Mouse (Mus musculus) neural tube, embryonic 14.5 days (tissue): ENCODE data around the gene Bag2. TPM values are rescaled to one million over a fixed set of nuclear protein-coding genes. Genes with fewer than 3 reads are reported as not detected.

ENCODE experiments used
- ATAC-seq: fragments of 200-750 bp; cut with Nextera tagmentation; 2 replicates; pipeline ENCODE4 v1.8.0; 2017; ENCODE audit warnings: low read depth, mild to moderate bottlenecking, moderate TSS enrichment, moderate library complexity
- H3K27ac ChIP-seq: fragments of 300-500 bp; sonication (generic); 2 replicates; pipeline ENCODE4 v1.5.1; 2014; ENCODE audit warnings: low read depth, mild to moderate bottlenecking, control low read depth, low read length, moderate library complexity, mixed read lengths
- H3K27me3 ChIP-seq: fragments of 300-500 bp; sonication (generic); 2 replicates; pipeline ENCODE4 v1.6.1; 2014; ENCODE audit warnings: low read length; ENCODE audit not compliant: control insufficient read depth, insufficient read depth
- H3K36me3 ChIP-seq: fragments of 300-500 bp; sonication (generic); 2 replicates; pipeline ENCODE4 v1.6.1; 2014; ENCODE audit warnings: low read length, mixed read lengths; ENCODE audit not compliant: control insufficient read depth, insufficient read depth
- H3K4me1 ChIP-seq: fragments of 300-500 bp; sonication (generic); 2 replicates; pipeline ENCODE4 v1.6.1; 2014; ENCODE audit warnings: low read length; ENCODE audit not compliant: control insufficient read depth, insufficient read depth
- H3K4me2 ChIP-seq: fragments of 300-500 bp; sonication (generic); 2 replicates; pipeline ENCODE4 v1.6.1; 2014; ENCODE audit warnings: mild to moderate bottlenecking, low read depth, low read length, control low read depth
- H3K4me3 ChIP-seq: fragments of 300-500 bp; sonication (generic); 2 replicates; pipeline ENCODE4 v1.5.1; 2014; ENCODE audit warnings: low read depth, low read length, control low read depth, mixed read lengths
- H3K9ac ChIP-seq: fragments of 300-500 bp; sonication (generic); replicated peaks from 2 replicates; pipeline ENCODE4 v1.6.1; 2014; ENCODE audit warnings: low read depth, mild to moderate bottlenecking, control low read depth, low read length, mixed read lengths
- H3K9me3 ChIP-seq: fragments of 300-500 bp; sonication (generic); 2 replicates; pipeline ENCODE4 v1.6.1; 2016; ENCODE audit warnings: low read length; ENCODE audit not compliant: control insufficient read depth
- WGBS: fragments of 180-500 bp; shearing (Covaris S2); extraction: QIAGEN DNeasy Blood & Tissue Kit; methylation state at CpG from one replicate; pipeline ENCODE4 v1.1.7; 2014; 5-methylcytosine and 5-hydroxymethylcytosine counted together
- polyA plus RNA-seq: library from polyadenylated mRNA; unstranded; fragments of >200 nt; fragmentation: Nextera tagmentation; extraction: Ambion mirVana; gene quantifications from 2 replicates; pipeline ENCODE4 v1.2.1, GENCODE M21; 2014

The Bag2 gene
- polyA plus RNA-seq, 1 experiment from 2014 or later = 22.1 TPM

- no peak for ATAC-seq
- Histone ChIP-seq H3K9ac (no peak overlapping the region), H3K4me1 (no peaks in the 10 kb centered on the region), H3K4me3 (no peak overlapping the region), H3K36me3 (peaks cover 23% of the 10 kb centered on the region; the same call in 1 of the 2 replicates), H3K4me2 (no peak overlapping the region), H3K9me3 (no peaks in the 10 kb centered on the region), H3K27ac (no peak overlapping the region), H3K27me3 (no peaks in the 10 kb centered on the region)
Measured at GRCm38 (mm10) chr1:33768827-33769226, 11.2 kb upstream of the Bag2 start.

GRCm38 (mm10) chr1:33768091-33768787, 10.6 kb upstream of the Bag2 start:
- WGBS = 79% methylated on average over 1 of the region's 1 CpGs
- H3K27me3 ChIP-seq = no peaks in the 10 kb centered on the region
- no peak overlapping the region for H3K4me2 ChIP-seq
- peaks cover 23% of the 10 kb centered on the region; the same call in 1 of the 2 replicates for H3K36me3 ChIP-seq
- H3K9me3 ChIP-seq = no peaks in the 10 kb centered on the region
- no peak overlapping the region for H3K9ac ChIP-seq
- no peak for ATAC-seq
- no peak overlapping the region for H3K27ac ChIP-seq
- H3K4me1 ChIP-seq = no peaks in the 10 kb centered on the region
- no peak overlapping the region for H3K4me3 ChIP-seq

- Histone ChIP-seq H3K4me1 (no peaks in the 10 kb centered on the region), H3K36me3 (peaks cover 20% of the 10 kb centered on the region; the same call in 1 of the 2 replicates), H3K4me3 (no peak overlapping the region), H3K9me3 (no peaks in the 10 kb centered on the region), H3K4me2 (no peak overlapping the region), H3K27ac (no peak overlapping the region), H3K27me3 (no peaks in the 10 kb centered on the region), H3K9ac (no peak overlapping the region)
- 79% methylated on average over 16 of the region's 16 CpGs for WGBS
- no peak for ATAC-seq
Measured at GRCm38 (mm10) chr1:33766520-33767508, 9.2 kb upstream of the Bag2 start.

- no peaks in the 10 kb centered on the region for H3K27me3 ChIP-seq
- 92% methylated on average over 11 of the region's 11 CpGs for WGBS
- no peak for ATAC-seq
- 0 out of 2 replicates have a peak, but pooled peaks cover 12% of the 10 kb centered on the region for H3K36me3 ChIP-seq
- H3K27ac ChIP-seq = no peak overlapping the region
- H3K9ac ChIP-seq = no peak overlapping the region
- no peak overlapping the region for H3K4me3 ChIP-seq
- H3K4me1 ChIP-seq = no peaks in the 10 kb centered on the region
- H3K4me2 ChIP-seq = no peak overlapping the region
- no peaks in the 10 kb centered on the region for H3K9me3 ChIP-seq
Measured at GRCm38 (mm10) chr1:33765468-33766080, 8.0 kb upstream of the Bag2 start.

- H3K36me3 ChIP-seq = 0 out of 2 replicates have a peak, but pooled peaks cover 7% of the 10 kb centered on the region
Measured at GRCm38 (mm10) chr1:33763826-33764225, 6.2 kb upstream of the Bag2 start.

GRCm38 (mm10) chr1:33758488-33758887, 893 bp upstream of the Bag2 start:
- Histone ChIP-seq H3K9ac (no peak overlapping the region), H3K9me3 (no peaks in the 10 kb centered on the region)
- 48% methylated on average over 4 of the region's 4 CpGs for WGBS

More at GRCm38 (mm10) chr1:33763826-33764225, 6.2 kb upstream of the Bag2 start:
- Histone ChIP-seq H3K4me1 (no peaks in the 10 kb centered on the region), H3K9me3 (no peaks in the 10 kb centered on the region), H3K9ac (no peak overlapping the region), H3K4me3 (no peak overlapping the region), H3K27me3 (no peaks in the 10 kb centered on the region), H3K4me2 (no peak overlapping the region), H3K27ac (no peak overlapping the region)
- 79% methylated on average over 2 of the region's 2 CpGs for WGBS
- ATAC-seq = no peak

GRCm38 (mm10) chr1:33757033-33757413, 572 bp downstream of the Bag2 start:
- Histone ChIP-seq H3K36me3 (0 out of 2 replicates have a peak, but pooled peaks cover 4% of the 10 kb centered on the region), H3K9me3 (no peaks in the 10 kb centered on the region)
- 7% methylated on average over 14 of the region's 14 CpGs for WGBS

More at GRCm38 (mm10) chr1:33758488-33758887, 893 bp upstream of the Bag2 start:
- Histone ChIP-seq H3K36me3 (0 out of 2 replicates have a peak, but pooled peaks cover 7% of the 10 kb centered on the region), H3K27ac (no peak overlapping the region), H3K4me1 (no peaks in the 10 kb centered on the region), H3K27me3 (no peaks in the 10 kb centered on the region), H3K4me3 (no peak overlapping the region), H3K4me2 (no peak overlapping the region)
- no peak for ATAC-seq

GRCm38 (mm10) chr1:33756258-33757032, 1.1 kb downstream of the Bag2 start:
- H3K4me1 ChIP-seq = no peaks in the 10 kb centered on the region
- H3K4me2 ChIP-seq = peak overlapping the region; percentile 97
- H3K27ac ChIP-seq = no peak overlapping the region
- H3K9ac ChIP-seq = no peak overlapping the region
- H3K27me3 ChIP-seq = no peaks in the 10 kb centered on the region
- no peaks in the 10 kb centered on the region for H3K9me3 ChIP-seq
- peak overlapping the region; percentile 63; the same call in 1 of the 2 replicates for H3K4me3 ChIP-seq
- 0 out of 2 replicates have a peak, but pooled peaks have one; percentile 1 for ATAC-seq
- 36% methylated on average over 18 of the region's 18 CpGs for WGBS
- H3K36me3 ChIP-seq = no peaks in the 10 kb centered on the region

More at GRCm38 (mm10) chr1:33757033-33757413, 572 bp downstream of the Bag2 start:
- Histone ChIP-seq H3K4me3 (peak overlapping the region; percentile 63), H3K9ac (peak overlapping the region; percentile 76; the same call in 1 of the 2 replicates), H3K4me1 (no peaks in the 10 kb centered on the region), H3K27me3 (no peaks in the 10 kb centered on the region), H3K27ac (no peak overlapping the region), H3K4me2 (peak overlapping the region; percentile 97)
- ATAC-seq = peak; percentile 67
